15 mouse cellular contexts compared by ENCODE assay signal in genomic region chr10:91142654-91143191, GRCm38 (mm10). TPM values are rescaled to one million over a fixed set of nuclear protein-coding genes. Genes with fewer than 3 reads are reported as not detected.
A peak's percentile ranks its signal among the peaks of the same experiment; 100 is the strongest.
DNase-seq lines count a peak whose midpoint lies in the region; ATAC-seq and TF ChIP-seq lines count a peak whose summit lies in the region.
"Had no signal": no experiment of that assay in that cellular context is flagged by ENCODE, and none has a peak within 500 bp of the region (broad histone marks: within the 10 kb centered on the region; RNA-seq: fewer than 3 reads in every experiment).

No protein-coding gene starts in this region.

- TF ChIP-seq CTCF in heart, adult 2 months (IDR thresholded peaks at IDR 0.05): no peak

- DNase-seq in thymus, postnatal 4 days: peak; percentile 28
- DNase-seq in thymus, postnatal 25 days: no peak
- DNase-seq in Muller cell, postnatal 12 days (ENCODE audit: inconsistent ontology term): no peak
- DNase-seq in heart, adult 2 months: no peak
- DNase-seq in adrenal gland, adult 2 months: no peak
- DNase-seq: adrenal gland, postnatal 36 days; cerebellum, adult 11 months; embryo, embryonic 11 days; heart, adult 18-20 months; heart, postnatal 14 days; kidney, adult 8-10 months had no signal

- peaks cover 17% of the 10 kb centered on the region for H3K36me3 ChIP-seq in intestine, embryonic 15.5 days
- H3K36me3 ChIP-seq in intestine, embryonic 16.5 days (ENCODE audit: control insufficient read depth, insufficient read depth, low read length): peaks cover 3% of the 10 kb centered on the region; the same call in 1 of the 2 replicates
- H3K36me3 ChIP-seq in heart, adult 2 months (ENCODE audit: control insufficient read depth, insufficient read depth, low read length): no peaks in the 10 kb centered on the region

- H3K9me3 ChIP-seq in intestine, embryonic 15.5 days: no peaks in the 10 kb centered on the region
- no peaks in the 10 kb centered on the region for H3K9me3 ChIP-seq in intestine, embryonic 16.5 days (ENCODE audit: control insufficient read depth, low read length)

- WGBS in intestine, embryonic 15.5 days: 66% methylated on average over 10 of the region's 10 CpGs
- 68% methylated on average over 10 of the region's 10 CpGs for WGBS in intestine, embryonic 16.5 days
- 69% methylated on average over 10 of the region's 10 CpGs for WGBS in heart, adult 2 months

- H3K79me2 ChIP-seq in heart, adult 2 months (replicated peaks; ENCODE audit: control insufficient read depth, insufficient read depth, low read length): no peaks in the 10 kb centered on the region

- H3K4me2 ChIP-seq in intestine, embryonic 15.5 days (replicated peaks): no peak overlapping the region
- no peak overlapping the region for H3K4me2 ChIP-seq in intestine, embryonic 16.5 days (ENCODE audit: low read depth, low read length)

- H3K9ac ChIP-seq in intestine, embryonic 15.5 days: no peak overlapping the region
- H3K9ac ChIP-seq in intestine, embryonic 16.5 days (ENCODE audit: low read depth, low read length): no peak overlapping the region
- no peak overlapping the region for H3K9ac ChIP-seq in heart, adult 2 months (ENCODE audit: low read depth, low read length)

- intact Hi-C loops in heart, adult 2 months (cut with DNase I): loop anchor here (5.0 kb wide), 1 partner anchor 70 kb away; no protein-coding TSS in a partner anchor

- no peak overlapping the region for H3K4me3 ChIP-seq in intestine, embryonic 15.5 days (replicated peaks)
- H3K4me3 ChIP-seq in intestine, embryonic 16.5 days (ENCODE audit: low read length): no peak overlapping the region
- H3K4me3 ChIP-seq in heart, adult 2 months: no peak overlapping the region

- TF ChIP-seq EP300 in heart, adult 2 months (IDR thresholded peaks at IDR 0.05; ENCODE audit: insufficient read depth, low read depth, low read length): no peak

- TF ChIP-seq POLR2A in heart, adult 2 months (IDR thresholded peaks at IDR 0.05; ENCODE audit: insufficient read depth, low read depth, low read length): no peak

- ATAC-seq in intestine, embryonic 15.5 days: peak; percentile 8; the same call in 1 of the 2 replicates
- no peak for ATAC-seq in intestine, embryonic 16.5 days
- ATAC-seq in megakaryocyte, adult 5-6 weeks (ENCODE audit: poor library complexity, severe bottlenecking): peak; percentile 70
- ATAC-seq: Patski had no signal

- H3K4me1 ChIP-seq in intestine, embryonic 15.5 days (replicated peaks): no peaks in the 10 kb centered on the region
- H3K4me1 ChIP-seq in intestine, embryonic 16.5 days (ENCODE audit: control insufficient read depth, insufficient read depth, low read length): no peaks in the 10 kb centered on the region
- peaks cover 1% of the 10 kb centered on the region; the same call in 1 of the 2 replicates for H3K4me1 ChIP-seq in heart, adult 2 months (ENCODE audit: control insufficient read depth, insufficient read depth, low read length)

- no peak overlapping the region for H3K27ac ChIP-seq in intestine, embryonic 15.5 days
- H3K27ac ChIP-seq in intestine, embryonic 16.5 days (ENCODE audit: low read length): no peak overlapping the region
- H3K27ac ChIP-seq in heart, adult 2 months: no peak overlapping the region

- no peaks in the 10 kb centered on the region for H3K27me3 ChIP-seq in intestine, embryonic 15.5 days (replicated peaks)
- H3K27me3 ChIP-seq in intestine, embryonic 16.5 days (replicated peaks; ENCODE audit: control insufficient read depth, insufficient read depth, low read length): no peaks in the 10 kb centered on the region
- H3K27me3 ChIP-seq in heart, adult 2 months (ENCODE audit: control insufficient read depth, insufficient read depth, low read length): no peaks in the 10 kb centered on the region
- H3K27me3 ChIP-seq: Patski had no signal

RNA-seq across cellular contexts. Expression of gene Slc25a3, which starts 18.9 kb away (rescaled TPM):
- polyA plus RNA-seq in intestine, embryonic 15.5 days (2015; fragmentation: Nextera tagmentation; extraction: Ambion mirVana): 611 and 651 TPM in 2 replicates
- 743 and 812 TPM in 2 replicates for polyA plus RNA-seq in intestine, embryonic 16.5 days (2015; fragmentation: Nextera tagmentation; extraction: Ambion mirVana)
- 402 and 461 TPM in 2 replicates for total RNA-seq in megakaryocyte, adult 5-6 weeks (2015)
- total RNA-seq in megakaryocyte, adult 5-6 weeks (2017): 143 and 163 TPM in 2 replicates
- 1,000 to 10,000 TPM; 2,279 to 2,697 TPM for total RNA-seq in heart, adult 2 months (2021)
- 1,459 and 1,712 TPM in 2 replicates for polyA plus RNA-seq in heart, adult 2 months (2012; rRNA removed)
- 1,000 to 10,000 TPM; 1,193 to 1,310 TPM for total RNA-seq in adrenal gland, adult 2 months (2021)
- 1,760 and 3,093 TPM in 2 replicates for polyA plus RNA-seq in adrenal gland, adult 2 months (2012; rRNA removed)

RNA-seq across cellular contexts. Expression of gene Tmpo, which starts 38.4 kb away (rescaled TPM):
- polyA plus RNA-seq in intestine, embryonic 15.5 days (2015; fragmentation: Nextera tagmentation; extraction: Ambion mirVana): 165 and 209 TPM in 2 replicates
- polyA plus RNA-seq in intestine, embryonic 16.5 days (2015; fragmentation: Nextera tagmentation; extraction: Ambion mirVana): 110 and 111 TPM in 2 replicates
- 559 and 619 TPM in 2 replicates for total RNA-seq in megakaryocyte, adult 5-6 weeks (2015)
- total RNA-seq in megakaryocyte, adult 5-6 weeks (2017): 895 and 963 TPM in 2 replicates
- 10 to 100 TPM; 39.8 to 40.1 TPM for total RNA-seq in heart, adult 2 months (2021)
- polyA plus RNA-seq in heart, adult 2 months (2012; rRNA removed): 13.9 and 26.2 TPM in 2 replicates
- total RNA-seq in adrenal gland, adult 2 months (2021): 10 to 100 TPM; 68.0 to 90.6 TPM
- 41.1 and 41.4 TPM in 2 replicates for polyA plus RNA-seq in adrenal gland, adult 2 months (2012; rRNA removed)

RNA-seq across cellular contexts. Expression of gene Ikbip, which starts 60.0 kb away (rescaled TPM):
- 37.2 and 40.0 TPM in 2 replicates for polyA plus RNA-seq in intestine, embryonic 15.5 days (2015; fragmentation: Nextera tagmentation; extraction: Ambion mirVana)
- polyA plus RNA-seq in intestine, embryonic 16.5 days (2015; fragmentation: Nextera tagmentation; extraction: Ambion mirVana): 31.7 and 32.4 TPM in 2 replicates
- 8.1 and 15.4 TPM in 2 replicates for total RNA-seq in megakaryocyte, adult 5-6 weeks (2015)
- 15.0 and 26.5 TPM in 2 replicates for total RNA-seq in megakaryocyte, adult 5-6 weeks (2017)
- 10 to 100 TPM; 18.7 to 20.2 TPM for total RNA-seq in heart, adult 2 months (2021)
- polyA plus RNA-seq in heart, adult 2 months (2012; rRNA removed): 4.2 and 8.3 TPM in 2 replicates
- 10 to 100 TPM; 33.1 to 43.7 TPM for total RNA-seq in adrenal gland, adult 2 months (2021)
- polyA plus RNA-seq in adrenal gland, adult 2 months (2012; rRNA removed): 1.2 and 2.2 TPM in 2 replicates
